Mouse (Mus musculus) spleen, adult 2 months (tissue): ENCODE data around the gene Btnl10.

Experiments used
- CTCF ChIP-seq: fragments of 200-500 bp; IDR thresholded peaks from 2 replicates; pipeline ENCODE4 v1.5.1; 2011; ENCODE audit warnings: mild to moderate bottlenecking, inconsistent platforms; ENCODE audit not compliant: insufficient read depth, insufficient read length, insufficient replicate concordance; ENCODE audit errors: extremely low read depth
- POLR2A ChIP-seq: fragments of 200-500 bp; IDR thresholded peaks from 2 replicates; pipeline ENCODE4 v1.6.1; 2011; ENCODE audit warnings: low read depth, low read length, inconsistent platforms

- no peak for TF ChIP-seq CTCF
- no peak for TF ChIP-seq POLR2A
Observed at GRCm38 (mm10) chr11:58944136-58944535, 26.4 kb downstream of the Btnl10 start.
